In the genomic region with DNA sequence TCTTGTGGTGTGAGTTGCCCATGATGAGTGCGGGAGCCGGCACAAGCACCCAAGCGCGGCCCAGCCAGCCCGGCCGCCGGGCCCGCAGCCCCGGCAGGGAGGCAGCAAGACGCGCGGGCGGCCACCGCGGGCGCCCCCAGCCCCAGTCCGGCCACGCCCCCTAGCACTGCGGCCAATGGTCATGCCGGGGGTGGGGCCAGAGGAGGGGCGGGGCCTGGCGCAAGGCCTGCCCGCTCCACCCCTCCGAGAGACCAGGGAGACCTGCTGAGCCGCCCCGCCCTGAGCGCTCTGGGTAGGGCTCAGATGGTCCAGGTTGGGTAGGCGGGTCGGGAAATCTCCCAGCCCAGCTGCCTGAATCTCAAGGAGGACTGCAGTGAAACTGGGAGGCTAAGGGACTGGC, we compare ENCODE assay signal across 8 mouse cellular contexts. TPM values are rescaled to one million over a fixed set of nuclear protein-coding genes. Genes with fewer than 3 reads are reported as not detected.
A peak's percentile ranks its signal among the peaks of the same experiment; 100 is the strongest.
DNase-seq lines count a peak whose midpoint lies in the region; ATAC-seq and TF ChIP-seq lines count a peak whose summit lies in the region.

No protein-coding gene starts in this region.

- H3K9me3 ChIP-seq in ES-E14 (ENCODE audit: control insufficient read depth, insufficient read depth, low read depth, low read length): no peaks in the 10 kb centered on the region
- no peaks in the 10 kb centered on the region for H3K9me3 ChIP-seq in erythroblast, embryonic 14.5 days (ENCODE audit: control insufficient read depth, low read length)
- H3K9me3 ChIP-seq in hindbrain, embryonic 10.5 days: no peaks in the 10 kb centered on the region
- no peaks in the 10 kb centered on the region for H3K9me3 ChIP-seq in lung, embryonic 16.5 days (ENCODE audit: control insufficient read depth, low read length)

- peak; percentile 89 for ATAC-seq in lung, embryonic 16.5 days (ENCODE audit: low read depth)

- WGBS in hindbrain, embryonic 10.5 days: under 1% methylated on average over 29 of the region's 29 CpGs
- WGBS in lung, embryonic 16.5 days: 0% methylated on average over 20 of the region's 29 CpGs

- peak overlapping the region; percentile 94 for H3K4me2 ChIP-seq in lung, embryonic 16.5 days (ENCODE audit: low read depth, low read length)

- H3K36me3 ChIP-seq in ES-E14 (ENCODE audit: control insufficient read depth, insufficient read depth, low read length, poor library complexity, severe bottlenecking): no peaks in the 10 kb centered on the region
- H3K36me3 ChIP-seq in erythroblast, embryonic 14.5 days (ENCODE audit: control insufficient read depth): no peaks in the 10 kb centered on the region
- no peaks in the 10 kb centered on the region for H3K36me3 ChIP-seq in hindbrain, embryonic 10.5 days
- no peaks in the 10 kb centered on the region for H3K36me3 ChIP-seq in lung, embryonic 16.5 days (ENCODE audit: control insufficient read depth, insufficient read depth, low read length)

- H3K27me3 ChIP-seq in erythroblast, embryonic 14.5 days (ENCODE audit: control insufficient read depth): peaks cover 57% of the 10 kb centered on the region
- peaks cover 34% of the 10 kb centered on the region for H3K27me3 ChIP-seq in hindbrain, embryonic 10.5 days (ENCODE audit: insufficient read depth, poor library complexity, severe bottlenecking)
- no peaks in the 10 kb centered on the region for H3K27me3 ChIP-seq in lung, embryonic 16.5 days (ENCODE audit: control insufficient read depth, insufficient read depth, low read depth, low read length)

- DNase-seq in ES-E14 (ENCODE audit: low read depth, low spot score): peak; percentile 86
- peak; percentile 63 for DNase-seq in c-Kit-positive CD71-negative TER-119-negative erythroid progenitor cells, embryonic 14.5 days (ENCODE audit: low read depth)
- DNase-seq in hindbrain, embryonic 10.5 days (ENCODE audit: low spot score): peak; percentile 87
- peak; percentile 66 for DNase-seq in layer of hippocampus, adult 9-11 months
- DNase-seq in ovary, postnatal 14 days (ENCODE audit: low spot score): peak; percentile 73
- peak; percentile 68 for DNase-seq in urinary bladder, adult 2 months (ENCODE audit: low spot score)

- H3K27ac ChIP-seq in ES-E14 (ENCODE audit: insufficient read depth, low read depth, low read length, poor library complexity, severe bottlenecking): no peak overlapping the region
- H3K27ac ChIP-seq in hindbrain, embryonic 10.5 days: peak overlapping the region; percentile 88
- 0 out of 2 replicates have a peak overlapping the region, but pooled peaks have one; percentile 12 for H3K27ac ChIP-seq in lung, embryonic 16.5 days (ENCODE audit: low read length)

- H3K4me1 ChIP-seq in ES-E14 (ENCODE audit: control insufficient read depth in 2 of 2, insufficient read depth in 2 of 2, low read length in 2 of 2, poor library complexity in 1 of 2): peaks cover 10 to 41% of the 10 kb centered on the region in 2 experiments; a peak in 3 of 4 replicates
- peaks cover 61% of the 10 kb centered on the region for H3K4me1 ChIP-seq in erythroblast, embryonic 14.5 days (ENCODE audit: control insufficient read depth)
- peaks cover 66% of the 10 kb centered on the region for H3K4me1 ChIP-seq in hindbrain, embryonic 10.5 days (replicated peaks)
- peaks cover 52% of the 10 kb centered on the region for H3K4me1 ChIP-seq in lung, embryonic 16.5 days (replicated peaks; ENCODE audit: control insufficient read depth, insufficient read depth, low read length)

- in situ Hi-C loops in ES-E14 (cut with MboI; ENCODE audit: low sequenced_read_pairs in 2 of 2, unreplicated experiment in 2 of 2): no loop called here

- peak overlapping the region; percentile 81 to 91 for H3K4me3 ChIP-seq in ES-E14 (ENCODE audit: insufficient read depth in 1 of 2, low read depth in 1 of 2, low read length in 2 of 2, poor library complexity in 1 of 2, severe bottlenecking in 1 of 2)
- peak overlapping the region; percentile 62 for H3K4me3 ChIP-seq in erythroblast, embryonic 14.5 days (replicated peaks)
- H3K4me3 ChIP-seq in hindbrain, embryonic 10.5 days: peak overlapping the region; percentile 90
- peak overlapping the region; percentile 69 for H3K4me3 ChIP-seq in lung, embryonic 16.5 days (ENCODE audit: low read length)

- peak overlapping the region; percentile 69 for H3K9ac ChIP-seq in ES-E14 (ENCODE audit: insufficient read depth, low read depth, low read length, poor library complexity, severe bottlenecking)
- peak overlapping the region; percentile 72 for H3K9ac ChIP-seq in lung, embryonic 16.5 days (ENCODE audit: low read length)

TF ChIP-seq in ES-E14, 5 proteins besides CTCF, POLR2A, EP300 and RAD21:
- TF ChIP-seq ZNF384 (IDR thresholded peaks at IDR 0.05; ENCODE audit: low read depth, low read length): no peak
- TF ChIP-seq ZC3H11A (IDR thresholded peaks at IDR 0.05; ENCODE audit: borderline replicate concordance, low read depth, low read length): no peak
- TF ChIP-seq HCFC1 (IDR thresholded peaks at IDR 0.05; ENCODE audit: borderline replicate concordance, insufficient read depth, low read length): no peak

RNA-seq across cellular contexts. Expression of gene C77080, which starts 22.1 kb away (rescaled TPM):
- total RNA-seq in ES-E14 (2012; rRNA removed): 14.4 and 22.5 TPM in 2 replicates
- polyA plus RNA-seq in erythroblast, embryonic 14.5 days (2012): 0.09 and 0.12 TPM in 2 replicates
- polyA plus RNA-seq in hindbrain, embryonic 10.5 days (2016; fragmentation: Nextera tagmentation; extraction: Ambion mirVana): 3.0 and 3.7 TPM in 2 replicates
- 3.4 and 3.8 TPM in 2 replicates for polyA plus RNA-seq in lung, embryonic 16.5 days (2015; fragmentation: Nextera tagmentation; extraction: Ambion mirVana)
- 29.7 and 32.1 TPM in 2 replicates for polyA plus RNA-seq in urinary bladder, adult 2 months (2012; rRNA removed)

RNA-seq across cellular contexts. Expression of gene Sync, which starts 48.3 kb away (rescaled TPM):
- 2.0 and 2.1 TPM in 2 replicates for total RNA-seq in ES-E14 (2012; rRNA removed)
- not detected in 2 replicates for polyA plus RNA-seq in erythroblast, embryonic 14.5 days (2012)
- 0.37 and 0.63 TPM in 2 replicates for polyA plus RNA-seq in hindbrain, embryonic 10.5 days (2016; fragmentation: Nextera tagmentation; extraction: Ambion mirVana)
- polyA plus RNA-seq in lung, embryonic 16.5 days (2015; fragmentation: Nextera tagmentation; extraction: Ambion mirVana): 0.50 and 0.75 TPM in 2 replicates
- polyA plus RNA-seq in urinary bladder, adult 2 months (2012; rRNA removed): 3.1 and 4.0 TPM in 2 replicates

RNA-seq across cellular contexts. Expression of gene Yars, which starts 49.5 kb away (rescaled TPM):
- total RNA-seq in ES-E14 (2012; rRNA removed): 125 and 136 TPM in 2 replicates
- 2.7 and 3.1 TPM in 2 replicates for polyA plus RNA-seq in erythroblast, embryonic 14.5 days (2012)
- 104 and 109 TPM in 2 replicates for polyA plus RNA-seq in hindbrain, embryonic 10.5 days (2016; fragmentation: Nextera tagmentation; extraction: Ambion mirVana)
- 58.5 and 61.2 TPM in 2 replicates for polyA plus RNA-seq in lung, embryonic 16.5 days (2015; fragmentation: Nextera tagmentation; extraction: Ambion mirVana)
- polyA plus RNA-seq in urinary bladder, adult 2 months (2012; rRNA removed): 36.8 and 38.3 TPM in 2 replicates

RNA-seq across cellular contexts. Expression of gene S100pbp, which starts 49.5 kb away (rescaled TPM):
- total RNA-seq in ES-E14 (2012; rRNA removed): 25.5 and 25.7 TPM in 2 replicates
- 0.07 and 0.19 TPM in 2 replicates for polyA plus RNA-seq in erythroblast, embryonic 14.5 days (2012)
- polyA plus RNA-seq in hindbrain, embryonic 10.5 days (2016; fragmentation: Nextera tagmentation; extraction: Ambion mirVana): 21.5 and 26.3 TPM in 2 replicates
- polyA plus RNA-seq in lung, embryonic 16.5 days (2015; fragmentation: Nextera tagmentation; extraction: Ambion mirVana): 15.4 and 15.8 TPM in 2 replicates
- 19.8 and 21.7 TPM in 2 replicates for polyA plus RNA-seq in urinary bladder, adult 2 months (2012; rRNA removed)
